Mouse (Mus musculus) midbrain, embryonic 15.5 days (tissue): ENCODE results near the gene H2afv. TPM values are rescaled to one million over a fixed set of nuclear protein-coding genes. Genes with fewer than 3 reads are reported as not detected.
A peak's percentile ranks its signal among the peaks of the same experiment; 100 is the strongest.

ENCODE experiments used
- ATAC-seq: fragments of 200-750 bp; cut with Nextera tagmentation; replicated peaks from 2 replicates; pipeline ENCODE4 v1.8.0; 2017; ENCODE audit warnings: moderate TSS enrichment
- H3K27ac ChIP-seq: fragments of 300-500 bp; sonication (generic); 2 replicates; pipeline ENCODE4 v1.5.1; 2015; ENCODE audit warnings: mild to moderate bottlenecking, inconsistent platforms
- H3K27me3 ChIP-seq: fragments of 300-500 bp; sonication (generic); replicated peaks from 2 replicates; pipeline ENCODE4 v1.6.1; 2015; ENCODE audit warnings: inconsistent platforms
- H3K36me3 ChIP-seq: fragments of 300-500 bp; sonication (generic); replicated peaks from 2 replicates; pipeline ENCODE4 v1.6.1; 2015; ENCODE audit warnings: inconsistent platforms
- H3K4me1 ChIP-seq: fragments of 300-500 bp; sonication (generic); 2 replicates; pipeline ENCODE4 v1.6.1; 2015; ENCODE audit warnings: inconsistent platforms
- H3K4me2 ChIP-seq: fragments of 300-500 bp; sonication (generic); 2 replicates; pipeline ENCODE4 v1.6.1; 2015; ENCODE audit warnings: inconsistent platforms, mild to moderate bottlenecking, moderate library complexity
- H3K4me3 ChIP-seq: fragments of 300-500 bp; sonication (generic); 2 replicates; pipeline ENCODE4 v1.5.1; 2015; ENCODE audit warnings: mild to moderate bottlenecking, inconsistent platforms
- H3K9ac ChIP-seq: fragments of 300-500 bp; sonication (generic); 2 replicates; pipeline ENCODE4 v1.6.1; 2015; ENCODE audit warnings: mild to moderate bottlenecking, inconsistent platforms
- H3K9me3 ChIP-seq: fragments of 300-500 bp; sonication (generic); 2 replicates; pipeline ENCODE4 v1.6.1; 2016; ENCODE audit warnings: inconsistent platforms
- WGBS: fragments of 180-500 bp; shearing (Covaris S2); methylation state at CpG from one replicate; pipeline ENCODE4 v1.1.7; 2015; ENCODE audit warnings: mixed read lengths; 5-methylcytosine and 5-hydroxymethylcytosine counted together
- polyA plus RNA-seq: library from polyadenylated mRNA; unstranded; fragments of >200 nt; fragmentation: Nextera tagmentation; extraction: Ambion mirVana; gene quantifications from 2 replicates; pipeline ENCODE4 v1.2.1, GENCODE M21; 2015

H2afv gene
- polyA plus RNA-seq: 250 and 290 TPM in 2 replicates

GRCm38 (mm10) chr11:6444077-6444853 lies at the start of gene H2afv:
H2afv (minus strand) TSS chr11:6444443.
- Histone ChIP-seq H3K4me3 (peak within 1 kb of the TSS; percentile 89), H3K9me3 (no peaks in the 10 kb centered on the region), H3K4me2 (peak within 1 kb of the TSS; percentile 64), H3K36me3 (no peaks in the 10 kb centered on the region), H3K27ac (peak within 1 kb of the TSS; percentile 96), H3K4me1 (peaks cover 16% of the 10 kb centered on the region), H3K9ac (peak within 1 kb of the TSS; percentile 84), H3K27me3 (no peaks in the 10 kb centered on the region)
- peak; percentile 99 for ATAC-seq
- WGBS: under 1% methylated on average over 58 of the region's 80 CpGs

DNA sequence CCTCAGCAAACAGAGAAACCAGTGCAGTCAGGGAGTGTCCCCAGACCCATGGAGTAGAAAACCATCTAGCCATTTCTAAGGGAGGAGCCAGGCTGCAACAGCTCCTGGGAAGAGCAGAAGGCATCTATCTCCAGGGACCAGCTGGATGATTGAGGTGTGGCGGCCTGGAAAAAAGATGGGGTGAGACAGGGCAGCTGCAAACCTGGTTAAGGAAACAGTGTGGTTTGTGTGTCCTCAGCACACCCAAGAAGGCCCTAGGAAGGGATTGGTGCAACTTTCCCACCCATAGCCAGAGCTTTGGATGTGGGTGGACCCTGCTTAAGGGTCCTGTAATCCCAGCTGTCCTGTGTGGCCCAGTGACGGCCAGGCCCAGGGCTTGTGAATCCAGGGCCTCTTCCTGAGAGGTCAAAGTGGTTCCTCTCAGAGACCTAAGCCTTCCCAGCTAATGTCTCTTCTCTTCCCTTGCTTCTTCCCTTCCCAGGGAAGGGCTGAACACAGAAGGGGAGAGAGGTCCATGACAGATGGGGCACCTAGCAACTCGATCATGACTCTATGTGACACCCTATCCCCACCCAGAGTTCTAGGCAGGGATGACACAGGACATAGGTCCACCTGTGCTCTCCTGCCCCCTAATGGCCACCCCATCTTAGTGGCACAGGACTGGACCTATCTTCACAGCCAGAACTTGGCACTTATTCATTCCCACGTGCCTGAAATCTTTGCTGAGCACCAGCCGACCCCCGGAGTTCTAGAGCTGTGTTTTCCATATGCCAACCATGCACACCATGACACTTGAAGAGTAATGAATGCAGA lies 45.7 kb upstream of the H2afv start:
- Histone ChIP-seq H3K27me3 (no peaks in the 10 kb centered on the region), H3K36me3 (no peaks in the 10 kb centered on the region), H3K4me3 (no peak overlapping the region), H3K9me3 (no peaks in the 10 kb centered on the region), H3K4me2 (no peak overlapping the region), H3K9ac (no peak overlapping the region), H3K4me1 (no peaks in the 10 kb centered on the region), H3K27ac (no peak overlapping the region)
- WGBS: 67% methylated on average over 6 of the region's 6 CpGs
- ATAC-seq: no peak

DNA sequence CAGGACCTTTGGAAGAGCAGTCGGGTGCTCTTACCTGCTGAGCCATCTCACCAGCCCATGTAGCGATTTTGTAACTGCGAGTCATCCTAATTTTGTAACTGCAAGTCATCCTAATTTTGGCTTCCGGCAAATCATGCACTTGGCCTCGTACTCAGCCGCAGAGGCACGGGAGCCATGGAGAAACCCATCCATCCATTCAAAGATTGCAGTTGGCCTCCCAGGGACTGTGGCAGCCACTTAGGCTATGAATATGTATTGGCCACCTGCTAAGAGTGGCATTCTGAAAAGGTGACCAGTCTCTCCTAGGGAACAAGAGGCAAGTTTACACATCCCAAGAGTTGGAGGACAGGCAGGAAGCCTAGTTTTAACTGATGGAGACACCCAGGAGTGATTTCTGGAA lies 45.0 kb upstream of the H2afv start:
- Histone ChIP-seq H3K4me1 (no peaks in the 10 kb centered on the region), H3K27me3 (no peaks in the 10 kb centered on the region), H3K27ac (no peak overlapping the region), H3K4me3 (no peak overlapping the region), H3K4me2 (no peak overlapping the region), H3K9ac (no peak overlapping the region), H3K36me3 (no peaks in the 10 kb centered on the region), H3K9me3 (no peaks in the 10 kb centered on the region)
- ATAC-seq: no peak
- WGBS: 52% methylated on average over 7 of the region's 7 CpGs

- no peak for ATAC-seq
- no peaks in the 10 kb centered on the region for H3K4me1 ChIP-seq
- H3K4me2 ChIP-seq: no peak overlapping the region
- no peaks in the 10 kb centered on the region for H3K36me3 ChIP-seq
- H3K9me3 ChIP-seq: no peaks in the 10 kb centered on the region
- H3K9ac ChIP-seq: no peak overlapping the region
- H3K4me3 ChIP-seq: no peak overlapping the region
- no peaks in the 10 kb centered on the region for H3K27me3 ChIP-seq
- 99% methylated on average over 5 of the region's 5 CpGs for WGBS
- no peak overlapping the region for H3K27ac ChIP-seq
These were observed 43.9 kb upstream of the H2afv start for GRCm38 (mm10) chr11:6488041-6488684.

DNA sequence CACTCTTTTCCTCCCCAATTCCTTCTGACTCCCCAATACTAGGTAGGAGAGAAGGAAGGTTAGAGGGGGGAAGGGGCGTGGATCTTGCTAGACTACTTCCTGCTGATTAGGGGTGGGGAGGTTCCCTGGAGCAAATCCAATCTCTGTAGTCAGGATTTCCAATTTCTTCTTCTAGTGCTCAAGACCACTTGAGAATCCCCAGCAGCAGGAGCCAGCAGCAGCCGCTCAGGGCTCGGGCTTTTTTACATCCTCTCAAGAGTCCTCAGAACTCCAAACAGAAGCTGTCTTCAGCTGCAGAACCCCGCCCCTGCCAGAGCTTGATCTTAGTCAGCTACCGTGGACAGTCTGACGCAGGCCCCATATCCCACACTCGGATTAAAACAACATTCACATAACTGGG lies 43.3 kb upstream of the H2afv start:
- no peaks in the 10 kb centered on the region for H3K36me3 ChIP-seq
- no peak overlapping the region for H3K4me2 ChIP-seq
- H3K4me1 ChIP-seq: no peaks in the 10 kb centered on the region
- no peak for ATAC-seq
- 56% methylated on average over 7 of the region's 7 CpGs for WGBS
- no peaks in the 10 kb centered on the region for H3K9me3 ChIP-seq
- no peak overlapping the region for H3K27ac ChIP-seq
- no peak overlapping the region for H3K4me3 ChIP-seq
- H3K9ac ChIP-seq: no peak overlapping the region
- H3K27me3 ChIP-seq: no peaks in the 10 kb centered on the region

DNA sequence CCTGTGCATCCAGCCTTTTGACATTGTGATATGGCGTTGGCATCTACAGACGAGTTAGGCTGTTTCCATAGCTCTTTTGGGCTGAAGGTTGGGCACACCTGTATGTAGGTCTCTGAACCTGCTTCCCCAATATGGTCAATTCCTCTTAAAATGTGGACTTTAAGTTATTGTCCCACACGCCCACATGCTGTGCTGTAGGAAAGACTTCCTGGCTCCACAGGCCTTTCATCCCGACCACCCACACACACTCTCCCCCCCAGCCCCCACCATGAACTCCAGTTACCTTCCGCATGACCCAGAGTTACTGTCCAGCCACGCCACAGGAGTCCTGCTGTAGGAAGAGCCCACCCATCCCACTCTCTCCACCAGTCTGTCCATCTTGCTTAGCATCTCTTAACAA lies 42.7 kb upstream of the H2afv start:
- WGBS: 75% methylated on average over 6 of the region's 6 CpGs
- Histone ChIP-seq H3K4me2 (no peak overlapping the region), H3K36me3 (no peaks in the 10 kb centered on the region), H3K27me3 (no peaks in the 10 kb centered on the region), H3K4me1 (no peaks in the 10 kb centered on the region), H3K9ac (no peak overlapping the region), H3K4me3 (no peak overlapping the region), H3K9me3 (no peaks in the 10 kb centered on the region), H3K27ac (no peak overlapping the region)
- ATAC-seq: no peak

DNA sequence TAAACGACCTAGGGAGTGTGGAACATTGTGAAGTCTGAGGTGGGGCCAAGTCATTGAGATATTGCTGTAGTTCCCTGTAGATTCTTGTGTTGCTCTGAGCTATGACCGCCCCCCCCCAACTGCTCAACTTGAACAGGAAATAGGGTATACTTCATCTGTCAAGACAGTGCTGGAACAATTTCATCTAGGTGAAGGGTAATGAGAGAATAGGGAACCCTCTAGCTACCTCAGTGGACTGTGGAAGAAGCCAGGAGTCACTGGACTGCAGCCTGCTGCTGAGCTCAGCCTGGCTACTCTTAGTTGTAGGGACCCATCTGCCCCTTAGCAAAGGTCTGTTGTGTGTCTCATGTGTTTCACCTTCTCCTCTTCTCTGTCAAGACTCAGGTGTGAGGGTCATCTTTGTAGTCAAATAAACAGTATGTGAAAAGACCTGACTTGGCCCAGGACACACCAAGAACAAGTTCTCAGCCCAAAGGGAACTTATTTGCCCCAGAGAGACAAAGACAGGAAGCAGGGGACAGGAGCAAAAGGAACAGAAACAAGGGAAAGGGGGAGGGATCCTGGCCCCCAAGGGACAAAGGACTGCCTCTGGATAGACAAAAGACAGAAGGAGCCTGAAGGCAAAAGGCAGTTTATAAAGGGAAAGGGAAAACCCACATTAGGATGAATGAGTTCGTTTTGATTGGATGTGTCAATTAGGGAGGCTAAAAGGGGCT lies 40.2 kb upstream of the H2afv start:
- Histone ChIP-seq H3K9ac (no peak overlapping the region), H3K9me3 (no peaks in the 10 kb centered on the region), H3K27ac (no peak overlapping the region), H3K36me3 (no peaks in the 10 kb centered on the region), H3K27me3 (no peaks in the 10 kb centered on the region), H3K4me1 (no peaks in the 10 kb centered on the region), H3K4me3 (no peak overlapping the region), H3K4me2 (no peak overlapping the region)
- ATAC-seq: no peak
- 65% methylated on average over 3 of the region's 3 CpGs for WGBS

DNA sequence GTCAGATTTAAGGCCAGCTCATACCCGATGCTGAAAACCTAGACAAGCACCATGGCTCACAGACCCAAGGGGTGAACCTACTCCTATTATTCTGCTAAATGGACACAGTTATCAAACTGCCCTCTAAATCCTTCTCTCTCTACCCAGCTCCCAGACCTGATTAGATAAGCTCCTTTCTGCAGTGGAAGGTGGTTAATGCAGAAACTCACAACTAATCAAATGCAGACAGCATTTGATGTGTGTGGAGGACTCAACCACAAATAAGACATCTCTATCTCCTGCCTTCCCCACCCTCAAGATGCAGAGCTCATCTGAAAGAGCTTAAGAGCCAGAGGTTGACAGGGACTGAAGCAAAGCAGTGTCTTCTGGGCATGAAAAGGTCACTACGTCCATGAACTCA lies 38.9 kb upstream of the H2afv start:
- Histone ChIP-seq H3K9ac (no peak overlapping the region), H3K27me3 (no peaks in the 10 kb centered on the region), H3K9me3 (no peaks in the 10 kb centered on the region), H3K4me1 (no peaks in the 10 kb centered on the region), H3K4me2 (no peak overlapping the region), H3K4me3 (no peak overlapping the region), H3K36me3 (no peaks in the 10 kb centered on the region), H3K27ac (no peak overlapping the region)
- ATAC-seq: no peak
- WGBS: 82% methylated on average over 2 of the region's 2 CpGs

DNA sequence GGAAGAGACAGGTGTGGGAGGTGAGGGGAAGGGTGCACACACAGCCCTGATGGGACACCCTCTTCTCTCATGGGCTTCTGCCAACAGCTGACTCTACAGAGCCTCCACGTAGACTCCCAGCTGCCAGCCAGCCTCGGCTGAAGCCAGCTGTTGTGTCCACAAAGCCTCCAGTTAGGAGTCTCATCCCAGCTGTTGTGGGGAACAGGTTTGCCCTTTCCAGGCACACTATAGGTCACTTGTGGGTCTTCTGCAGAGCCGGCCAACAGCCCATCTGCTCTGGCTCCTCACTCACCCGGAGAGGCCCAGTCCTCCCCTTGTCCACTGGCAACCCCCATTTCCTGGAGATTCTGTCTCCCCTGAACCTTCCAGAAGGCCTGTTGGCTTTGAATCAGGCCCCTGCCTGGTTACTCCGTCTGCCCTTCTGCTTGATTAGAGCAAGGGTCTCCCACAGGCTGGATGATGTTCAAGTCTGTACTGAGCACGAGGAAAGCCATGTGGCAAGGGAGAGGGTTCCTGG lies 37.5 kb upstream of the H2afv start:
- Histone ChIP-seq H3K27ac (no peak overlapping the region), H3K36me3 (no peaks in the 10 kb centered on the region), H3K4me1 (no peaks in the 10 kb centered on the region), H3K4me3 (no peak overlapping the region), H3K9ac (no peak overlapping the region), H3K4me2 (no peak overlapping the region), H3K9me3 (no peaks in the 10 kb centered on the region), H3K27me3 (no peaks in the 10 kb centered on the region)
- ATAC-seq: no peak
- WGBS: 76% methylated on average over 6 of the region's 6 CpGs

- Histone ChIP-seq H3K9me3 (no peaks in the 10 kb centered on the region), H3K4me1 (no peaks in the 10 kb centered on the region), H3K27me3 (no peaks in the 10 kb centered on the region), H3K36me3 (no peaks in the 10 kb centered on the region), H3K4me3 (no peak overlapping the region), H3K27ac (no peak overlapping the region), H3K9ac (no peak overlapping the region), H3K4me2 (no peak overlapping the region)
- WGBS: 80% methylated on average over 13 of the region's 13 CpGs
- ATAC-seq: no peak
These were observed 36.6 kb upstream of the H2afv start for GRCm38 (mm10) chr11:6480681-6481405.

DNA sequence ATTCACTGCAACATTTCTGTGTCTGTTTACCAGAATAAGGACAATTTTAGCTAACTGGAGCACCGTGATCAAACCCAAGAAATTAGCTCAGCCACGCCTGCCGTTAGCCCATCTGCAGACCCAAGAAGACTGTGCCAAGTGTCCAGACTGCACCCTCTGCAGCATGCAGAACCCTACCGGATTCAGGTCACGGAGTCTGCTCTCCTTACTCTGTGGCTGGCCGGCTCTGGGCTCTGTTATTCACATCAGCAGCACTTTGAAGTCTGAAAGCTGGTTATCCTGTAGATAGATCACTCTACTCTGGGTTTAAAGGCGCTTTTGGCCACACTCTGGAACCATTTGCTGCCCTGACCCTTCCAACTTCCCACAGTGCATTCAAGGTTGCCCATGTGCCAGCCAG lies 35.9 kb upstream of the H2afv start:
- Histone ChIP-seq H3K9ac (no peak overlapping the region), H3K4me2 (no peak overlapping the region), H3K27ac (no peak overlapping the region), H3K9me3 (no peaks in the 10 kb centered on the region), H3K4me3 (no peak overlapping the region), H3K27me3 (no peaks in the 10 kb centered on the region), H3K36me3 (no peaks in the 10 kb centered on the region), H3K4me1 (no peaks in the 10 kb centered on the region)
- WGBS: 79% methylated on average over 7 of the region's 7 CpGs
- ATAC-seq: no peak
